In the genomic region with DNA sequence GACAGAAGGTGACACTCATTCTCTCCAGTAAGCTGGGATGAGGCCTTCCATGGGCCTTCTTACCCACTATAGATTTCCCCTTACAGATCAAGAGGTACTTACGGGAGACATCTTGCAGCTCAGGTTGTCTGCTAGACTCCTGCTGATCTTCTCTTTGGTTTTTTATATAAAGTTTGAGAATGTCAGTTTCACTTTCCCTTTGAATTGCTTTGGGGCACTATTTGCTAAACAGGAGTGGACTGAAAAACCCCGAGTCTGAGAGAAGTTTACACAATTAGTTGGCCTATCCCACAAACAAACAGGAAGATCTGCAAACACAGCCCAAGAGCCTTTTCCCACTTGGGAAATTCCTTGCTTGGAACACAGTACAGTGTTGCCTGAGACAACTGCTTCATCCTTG, we compare ENCODE assay signal across 21 mouse cellular contexts. TPM values are rescaled to one million over a fixed set of nuclear protein-coding genes. Genes with fewer than 3 reads are reported as not detected.
DNase-seq lines count a peak whose midpoint lies in the region; ATAC-seq and TF ChIP-seq lines count a peak whose summit lies in the region.
"Had no signal": no experiment of that assay in that cellular context is flagged by ENCODE, and none has a peak within 500 bp of the region (broad histone marks: within the 10 kb centered on the region; RNA-seq: fewer than 3 reads in every experiment).

No protein-coding gene starts in this region.

- peaks cover 6% of the 10 kb centered on the region for H3K4me1 ChIP-seq in kidney, adult 2 months (ENCODE audit: control insufficient read depth, insufficient read depth, low read length)
- H3K4me1 ChIP-seq: embryonic facial prominence, embryonic 13.5 days; kidney, embryonic 15.5 days had no signal

- no peaks in the 10 kb centered on the region for H3K27me3 ChIP-seq in kidney, adult 2 months (replicated peaks; ENCODE audit: control insufficient read depth, insufficient read depth, low read length)
- H3K27me3 ChIP-seq: embryonic facial prominence, embryonic 13.5 days; kidney, embryonic 15.5 days; liver, embryonic 13.5 days had no signal

- TF ChIP-seq POLR2A in kidney, adult 2 months (IDR thresholded peaks at IDR 0.05; ENCODE audit: low read depth, low read length), result no peak

- peak overlapping the region; percentile 86 for H3K27ac ChIP-seq in kidney, adult 2 months (ENCODE audit: insufficient read depth, low read depth, low read length)
- H3K27ac ChIP-seq: embryonic facial prominence, embryonic 13.5 days; forebrain, embryonic 10.5 days; hindbrain, embryonic 14.5 days; kidney, embryonic 15.5 days; liver, embryonic 13.5 days had no signal

- peak; percentile 37 for DNase-seq in kidney, adult 2 months
- DNase-seq in kidney, postnatal 4 days, result no peak
- peak; percentile 76 for DNase-seq in CD4-positive helper T cell, adult 2 months (ENCODE audit: low read depth, low spot score)
- DNase-seq in T-cell, adult 2 months (ENCODE audit: low spot score), result peak; percentile 37
- no peak for DNase-seq in kidney, adult 9 months
- no peak for DNase-seq in spleen, adult 12 weeks (ENCODE audit: low spot score)
- DNase-seq: adrenal gland, postnatal 25 days; cerebellum, postnatal 36 days; liver, embryonic 13.5 days; lung, postnatal 4 days; thymus, adult 2 months had no signal

- ATAC-seq in megakaryocyte progenitor cell, adult 5-6 weeks (replicated peaks; ENCODE audit: poor library complexity), result 0 out of 2 replicates have a peak, but pooled peaks have one; percentile 7

- 71% methylated on average over 2 of the region's 2 CpGs for WGBS in kidney, adult 2 months

- TF ChIP-seq CTCF in kidney, adult 2 months (conservative IDR thresholded peaks at IDR 0.05; ENCODE audit: insufficient read depth, insufficient read length, low read depth, low read length), result no peak

- H3K4me3 ChIP-seq in kidney, adult 2 months (ENCODE audit: insufficient read depth, low read depth, low read length), result 0 out of 2 replicates have a peak overlapping the region, but pooled peaks have one; percentile 4
- H3K4me3 ChIP-seq: embryonic facial prominence, embryonic 13.5 days; forebrain, embryonic 10.5 days; kidney, embryonic 15.5 days; liver, embryonic 13.5 days had no signal

- no peaks in the 10 kb centered on the region for H3K36me3 ChIP-seq in kidney, adult 2 months (ENCODE audit: control insufficient read depth, insufficient read depth, low read length)
- H3K36me3 ChIP-seq: embryonic facial prominence, embryonic 13.5 days; forebrain, embryonic 10.5 days; kidney, embryonic 15.5 days; liver, embryonic 13.5 days had no signal

RNA-seq across cellular contexts. Expression of a gene that starts 30.6 kb away (rescaled TPM):
- polyA plus RNA-seq in kidney, adult 2 months (2012; rRNA removed), result 0.43 and 0.86 TPM in 2 replicates
- 0.17 TPM in 1 of 2 replicates, not detected in the other for total RNA-seq in megakaryocyte progenitor cell, adult 5-6 weeks (2015)
- 1.5 TPM in 1 of 2 replicates, not detected in the other for total RNA-seq in megakaryocyte progenitor cell, adult 5-6 weeks (2017)
- total RNA-seq: layer of hippocampus, postnatal 14 days; left cerebral cortex, postnatal 25 days had no signal
- polyA plus RNA-seq: embryonic facial prominence, embryonic 13.5 days; forebrain, embryonic 10.5 days; frontal cortex, adult 2 months; heart, embryonic 14.5 days; hindbrain, embryonic 14.5 days; kidney, embryonic 15.5 days; liver, embryonic 13.5 days had no signal

RNA-seq across cellular contexts. Expression of a gene that starts 32.5 kb away (rescaled TPM):
- not detected in 2 replicates for polyA plus RNA-seq in kidney, adult 2 months (2012; rRNA removed)
- total RNA-seq in megakaryocyte progenitor cell, adult 5-6 weeks (2015), result not detected in 2 replicates
- not detected in 2 replicates for total RNA-seq in megakaryocyte progenitor cell, adult 5-6 weeks (2017)
- total RNA-seq: adrenal gland, postnatal 25 days; layer of hippocampus, postnatal 14 days; left cerebral cortex, postnatal 25 days; neutrophil, adult 5-6 weeks had no signal
- polyA plus RNA-seq: embryonic facial prominence, embryonic 13.5 days; forebrain, embryonic 10.5 days; frontal cortex, adult 2 months; heart, embryonic 14.5 days; hindbrain, embryonic 14.5 days; kidney, embryonic 15.5 days; liver, embryonic 13.5 days had no signal

RNA-seq across cellular contexts. Expression of a gene that starts 57.2 kb away (rescaled TPM):
- not detected in 2 replicates for polyA plus RNA-seq in kidney, adult 2 months (2012; rRNA removed)
- not detected in 2 replicates for total RNA-seq in megakaryocyte progenitor cell, adult 5-6 weeks (2015)
- total RNA-seq in megakaryocyte progenitor cell, adult 5-6 weeks (2017), result not detected in 2 replicates
- total RNA-seq: adrenal gland, postnatal 25 days; layer of hippocampus, postnatal 14 days; left cerebral cortex, postnatal 25 days; neutrophil, adult 5-6 weeks had no signal
- polyA plus RNA-seq: embryonic facial prominence, embryonic 13.5 days; forebrain, embryonic 10.5 days; hindbrain, embryonic 14.5 days; kidney, embryonic 15.5 days; liver, embryonic 13.5 days; thymus, adult 2 months had no signal

Comparison
In these comparisons a context has a peak if more than half of its experiments do, and no peak if none do; other contexts are left out.
1. DNase-seq: peak in kidney, adult 2 months (single experiment), CD4-positive helper T cell, adult 2 months (single experiment) and T-cell, adult 2 months (single experiment); none in kidney, postnatal 4 days (0 of 2), kidney, adult 9 months (single experiment) and spleen, adult 12 weeks (single experiment).